Mouse (Mus musculus) splenic B cell, adult 2 months (primary cell): ENCODE results near the gene Hint1.
"Not testable (repeated sequence)": the region's sequence is repeated elsewhere in the genome, so short reads cannot be mapped to it uniquely, and the experiment has no call there.

Experiments
- DNase-seq: peaks from one replicate; pipeline ENCODE4 v3.0.0-alpha.2; 2011; ENCODE audit warnings: low read depth, low spot score
- H3K27me3 ChIP-seq: 2 replicates; pipeline ENCODE4 v1.6.1; 2012; ENCODE audit warnings: mild to moderate bottlenecking, low read length, moderate library complexity, mixed read lengths; ENCODE audit not compliant: control insufficient read depth, poor library complexity, insufficient read depth, severe bottlenecking
- H3K36me3 ChIP-seq: 2 replicates; pipeline ENCODE4 v1.6.1; 2012; ENCODE audit warnings: mild to moderate bottlenecking, low read length, moderate library complexity, mixed read lengths; ENCODE audit not compliant: control insufficient read depth, poor library complexity, insufficient read depth, severe bottlenecking

Hint1 gene

DNA sequence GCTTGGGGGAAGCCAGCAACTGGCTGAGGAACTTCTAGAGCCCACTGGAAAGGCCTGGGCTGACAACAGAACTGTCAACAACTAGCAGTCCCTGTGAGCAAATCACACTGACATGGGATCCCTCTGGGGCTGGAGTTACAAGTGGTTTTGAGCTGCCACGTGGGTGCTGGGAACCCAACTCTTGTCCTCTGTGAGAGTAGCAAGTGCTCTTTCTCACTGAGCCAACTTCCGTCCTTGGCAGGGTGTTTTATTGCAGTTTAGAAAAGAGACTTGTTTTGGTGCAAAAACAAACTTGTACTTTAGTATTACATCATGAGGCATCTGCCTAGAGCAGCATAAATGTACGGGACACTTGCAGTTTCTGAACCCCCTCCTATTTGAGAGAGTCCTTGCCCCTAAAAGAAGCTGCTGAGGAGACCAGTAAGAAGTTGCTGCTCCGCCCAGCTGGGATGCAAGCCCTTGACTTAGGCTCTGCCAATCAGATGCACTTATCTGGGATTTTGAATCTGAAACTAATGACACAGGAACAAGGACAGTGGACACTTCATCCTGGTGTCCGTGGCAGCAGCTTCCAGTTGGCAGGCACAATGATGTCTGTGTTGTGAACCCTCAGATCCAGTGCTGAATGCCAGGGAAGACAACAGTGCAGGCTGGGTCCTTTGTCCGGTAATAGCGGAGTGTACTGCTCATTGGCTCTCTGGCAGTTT lies 5.8 kb downstream of the Hint1 start:
- Histone ChIP-seq H3K36me3 (peaks cover 8% of the 10 kb centered on the region), H3K27me3 (no peaks in the 10 kb centered on the region)
- DNase-seq = no peak

DNA sequence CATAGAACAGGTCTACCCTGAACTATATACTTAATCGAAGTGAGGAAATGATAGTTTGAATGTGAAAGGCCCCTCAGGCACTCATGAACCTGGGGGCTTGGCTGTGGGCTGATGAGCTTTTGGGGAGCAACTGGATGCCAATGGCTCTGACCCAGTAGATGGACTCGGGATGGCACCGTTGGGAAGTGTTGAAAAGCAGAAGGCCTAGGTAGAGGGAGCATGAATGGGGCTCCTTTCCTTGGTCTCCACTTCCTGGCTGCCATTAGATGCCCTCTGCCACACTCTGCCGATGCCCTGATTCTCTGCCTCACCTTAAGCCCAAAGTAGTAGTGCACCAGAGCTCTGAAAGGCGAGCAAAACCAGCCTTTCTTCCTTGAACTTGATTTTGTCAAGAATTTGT lies 9.8 kb downstream of the Hint1 start:
- H3K36me3 ChIP-seq = peaks cover 6% of the 10 kb centered on the region
- no peak for DNase-seq
- no peaks in the 10 kb centered on the region for H3K27me3 ChIP-seq

DNA sequence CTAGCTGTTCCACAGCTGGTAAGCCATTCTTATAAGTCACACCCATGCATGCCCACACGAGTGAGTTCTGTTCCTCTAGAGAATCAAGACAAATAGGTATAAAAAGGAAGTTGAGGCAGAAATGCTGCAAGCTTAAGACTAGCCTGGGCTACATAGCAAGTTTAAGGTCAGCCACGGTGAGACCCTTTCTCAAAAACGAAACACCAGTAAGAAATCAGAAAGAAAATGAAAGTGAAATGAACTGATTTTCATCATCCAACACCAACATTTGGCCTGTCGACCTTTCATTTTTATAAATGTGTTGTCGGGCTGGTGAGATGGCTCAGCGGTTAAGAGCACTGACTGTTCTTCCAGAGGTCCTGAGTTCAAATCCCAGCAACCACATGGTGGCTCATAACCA lies 12.7 kb downstream of the Hint1 start:
- H3K36me3 ChIP-seq = peaks cover 2% of the 10 kb centered on the region
- no peaks in the 10 kb centered on the region for H3K27me3 ChIP-seq
- no peak for DNase-seq

DNA sequence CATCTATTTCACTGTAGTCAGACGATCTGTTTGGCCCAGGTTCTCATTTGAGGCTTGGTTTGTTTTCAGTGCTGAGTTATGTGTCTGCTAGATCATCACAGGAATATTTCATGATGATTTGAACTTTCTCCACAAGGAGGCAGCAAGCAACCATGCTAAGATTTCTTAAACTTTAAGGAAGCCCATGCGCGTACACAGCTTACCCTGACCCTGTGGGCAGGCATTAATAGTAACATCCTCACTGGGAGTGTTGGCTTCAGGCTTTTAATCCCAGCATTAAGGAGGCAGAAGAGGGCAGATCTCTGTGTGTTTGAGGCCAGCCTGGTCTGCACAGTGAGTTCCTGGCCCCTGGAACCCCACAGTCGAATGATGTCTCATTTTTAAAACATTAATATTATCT lies 13.3 kb downstream of the Hint1 start:
- no peaks in the 10 kb centered on the region for H3K36me3 ChIP-seq
- DNase-seq = peak; percentile 83
- no peaks in the 10 kb centered on the region for H3K27me3 ChIP-seq

DNA sequence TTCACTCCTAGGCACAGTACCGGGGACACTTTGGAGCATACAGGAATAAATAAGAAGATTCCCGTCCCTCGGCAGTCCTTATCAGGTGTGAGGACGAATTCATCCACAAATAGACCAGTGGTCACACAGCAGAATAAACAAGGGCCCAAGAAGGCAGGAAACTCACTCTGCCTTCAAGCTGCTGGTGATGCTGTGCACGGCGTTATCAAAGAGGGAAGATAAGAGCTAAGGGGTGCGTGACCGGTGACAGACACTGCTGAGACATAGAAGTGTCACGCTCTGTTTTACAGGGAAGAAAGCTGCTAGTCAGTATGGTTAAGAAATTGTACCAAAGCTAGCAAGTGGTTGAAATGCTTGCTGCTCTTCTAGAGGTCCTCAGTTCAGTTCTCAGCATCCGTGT lies 13.7 kb downstream of the Hint1 start:
- Histone ChIP-seq H3K27me3 (no peaks in the 10 kb centered on the region), H3K36me3 (no peaks in the 10 kb centered on the region)
- no peak for DNase-seq

GRCm38 (mm10) chr11:54881051-54881474 lies 14.9 kb downstream of the Hint1 start:
- DNase-seq = no peak
- H3K27me3 ChIP-seq = no peaks in the 10 kb centered on the region
- no peaks in the 10 kb centered on the region for H3K36me3 ChIP-seq

DNA sequence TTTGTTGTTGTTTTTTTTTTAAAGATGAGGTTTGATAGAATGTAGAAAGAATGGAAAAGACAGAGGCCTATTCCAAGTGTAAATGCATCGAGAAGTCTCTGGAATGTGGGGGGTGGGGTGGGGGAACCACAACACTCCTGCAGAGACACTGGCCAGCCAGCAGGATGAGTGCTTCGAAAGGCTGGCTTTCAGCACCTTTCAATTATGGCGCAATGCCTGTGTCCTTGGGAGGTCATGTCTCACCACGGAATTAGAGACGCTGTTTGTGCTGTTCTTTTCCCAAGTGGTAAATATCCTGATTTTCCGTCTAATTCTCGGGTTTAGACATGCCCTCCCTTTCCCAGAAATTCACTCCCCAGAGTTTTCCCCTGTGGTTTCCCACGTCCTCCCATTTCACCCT lies 16.5 kb downstream of the Hint1 start:
- DNase-seq = no peak
- no peaks in the 10 kb centered on the region for H3K27me3 ChIP-seq
- H3K36me3 ChIP-seq = no peaks in the 10 kb centered on the region

GRCm38 (mm10) chr11:54884197-54884828 lies 18.1 kb downstream of the Hint1 start:
- no peaks in the 10 kb centered on the region for H3K27me3 ChIP-seq
- peak; percentile 56 for DNase-seq
- H3K36me3 ChIP-seq = no peaks in the 10 kb centered on the region

DNA sequence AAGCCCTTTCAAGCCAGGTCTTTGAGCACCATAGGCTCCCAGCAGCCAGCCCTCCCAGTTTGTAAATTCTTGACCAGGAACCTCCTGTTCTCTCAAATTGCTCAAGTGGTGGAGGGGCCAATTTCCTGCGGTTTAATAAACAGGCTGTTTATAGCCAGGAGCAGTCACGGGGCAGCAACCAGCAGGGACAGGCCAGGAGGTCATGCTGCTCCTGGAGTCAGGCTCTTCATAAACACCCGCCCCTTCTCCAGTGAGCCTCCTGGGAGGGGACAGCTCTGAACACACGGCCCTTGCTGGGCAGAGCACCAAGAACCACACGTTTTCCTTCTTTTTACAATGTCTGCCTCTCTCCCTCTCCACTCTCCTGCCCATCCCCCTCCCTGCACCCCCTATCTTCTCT lies 18.8 kb downstream of the Hint1 start:
- H3K27me3 ChIP-seq = no peaks in the 10 kb centered on the region
- DNase-seq = no peak
- H3K36me3 ChIP-seq = no peaks in the 10 kb centered on the region

GRCm38 (mm10) chr11:54885406-54885805 lies 19.2 kb downstream of the Hint1 start:
- H3K27me3 ChIP-seq = no peaks in the 10 kb centered on the region
- no peak for DNase-seq
- no peaks in the 10 kb centered on the region for H3K36me3 ChIP-seq

GRCm38 (mm10) chr11:54887927-54888326 lies 21.7 kb downstream of the Hint1 start:
- Histone ChIP-seq H3K27me3 (no peaks in the 10 kb centered on the region), H3K36me3 (no peaks in the 10 kb centered on the region)
- no peak for DNase-seq

GRCm38 (mm10) chr11:54891341-54891740 lies 25.2 kb downstream of the Hint1 start:
- no peaks in the 10 kb centered on the region for H3K36me3 ChIP-seq
- DNase-seq = no peak
- H3K27me3 ChIP-seq = no peaks in the 10 kb centered on the region

- Histone ChIP-seq H3K27me3 (no peaks in the 10 kb centered on the region), H3K36me3 (no peaks in the 10 kb centered on the region)
- no peak for DNase-seq
These were observed 25.9 kb downstream of the Hint1 start for GRCm38 (mm10) chr11:54892091-54892490.

DNA sequence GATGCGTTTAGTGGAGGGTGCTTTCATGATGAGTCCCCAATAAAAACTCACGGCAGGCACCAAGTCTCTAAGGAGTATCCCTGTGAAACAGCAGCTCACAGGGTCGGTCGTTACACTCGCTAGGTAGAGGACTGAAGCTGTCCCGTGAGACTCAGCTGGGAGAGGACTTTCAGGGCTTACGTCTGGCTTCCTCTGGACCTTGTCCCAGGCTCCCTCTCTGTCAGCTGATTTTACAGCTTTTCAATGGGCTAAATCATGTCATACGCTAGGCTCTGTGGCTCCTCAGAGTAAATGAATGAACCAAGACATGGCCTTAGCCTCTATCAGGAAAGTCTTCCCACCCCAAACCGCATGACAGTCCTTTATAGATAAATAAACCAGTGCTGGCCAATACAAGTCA lies 28.4 kb downstream of the Hint1 start:
- no peaks in the 10 kb centered on the region for H3K27me3 ChIP-seq
- DNase-seq = no peak

GRCm38 (mm10) chr11:54896646-54897045 lies 30.5 kb downstream of the Hint1 start:
- not testable (repeated sequence) for H3K27me3 ChIP-seq, DNase-seq, H3K36me3 ChIP-seq

More for the DNA sequence above, 28.4 kb downstream of the Hint1 start:
- H3K36me3 ChIP-seq = no peaks in the 10 kb centered on the region

DNA sequence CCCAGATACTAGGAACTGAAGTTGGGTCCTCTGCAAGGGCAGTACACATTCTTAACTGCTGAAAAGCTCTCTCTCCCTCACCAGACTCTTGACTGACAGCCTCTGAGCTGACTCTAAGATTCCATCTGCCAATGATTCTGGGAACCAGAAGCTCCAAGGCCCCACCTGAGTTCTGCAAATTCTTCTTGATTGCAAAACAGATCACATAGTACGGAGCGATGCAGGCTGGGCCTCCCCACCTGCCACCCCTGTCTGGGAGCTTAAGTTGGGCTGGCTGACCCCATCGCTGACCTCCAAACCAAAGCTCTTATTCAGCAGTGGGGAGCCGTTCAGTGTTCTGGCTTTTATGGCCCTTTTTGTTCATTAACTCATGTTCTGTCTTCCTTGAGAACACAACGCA lies 31.3 kb downstream of the Hint1 start:
- DNase-seq = no peak
- no peaks in the 10 kb centered on the region for H3K27me3 ChIP-seq
- no peaks in the 10 kb centered on the region for H3K36me3 ChIP-seq
